Mouse (Mus musculus): ENCODE measurements around the gene Git1.

GRCm38 (mm10) chr11:77485229-77485628, 8.1 kb upstream of the Git1 start:
- TF ChIP-seq POLR2A (IDR thresholded peaks at IDR 0.05; ENCODE audit: control insufficient read depth, extremely low read depth, insufficient read depth, low read length, poor library complexity), result no peak
- TF ChIP-seq CTCF (IDR thresholded peaks at IDR 0.05; ENCODE audit: borderline replicate concordance, control insufficient read depth, extremely low read depth, insufficient read depth, low read length, poor library complexity), result no peak

Measured in thymus, adult 2 months (tissue).